Mouse (Mus musculus) R1 (cell line): ENCODE measurements at regions not wholly inside any gene's neighbourhood (a gene's known extent, or its start where the extent isn't known, plus 50 kb on each side); places are given as distances from the start of the nearest gene placed in this dataset.
A peak's percentile ranks its signal among the peaks of the same experiment; 100 is the strongest.

Source experiments
- DNase-seq: peaks from one replicate; pipeline ENCODE4 v3.0.0-alpha.2; 2018; ENCODE audit warnings: low read depth, low spot score

GRCm38 (mm10) chr6:126353346-126353745 is 181.9 kb downstream of the Kcna5 start:
- DNase-seq: no peak

- no peak for DNase-seq
Measured at GRCm38 (mm10) chr6:126350476-126350875, 183.8 kb upstream of the Ntf3 start.

GRCm38 (mm10) chr6:126349905-126350304 is 183.2 kb upstream of the Ntf3 start:
- DNase-seq: no peak

GRCm38 (mm10) chr6:126345221-126345620 is 178.5 kb upstream of the Ntf3 start:
- DNase-seq: no peak

- DNase-seq: no peak
Measured at GRCm38 (mm10) chr6:126340098-126340610, 173.4 kb upstream of the Ntf3 start.

- DNase-seq: no peak
Measured at GRCm38 (mm10) chr6:126337711-126338110, 171.0 kb upstream of the Ntf3 start.

GRCm38 (mm10) chr6:126334258-126334657 is 167.5 kb upstream of the Ntf3 start:
- DNase-seq: no peak

- DNase-seq: no peak
Measured at GRCm38 (mm10) chr6:126327187-126327586, 160.5 kb upstream of the Ntf3 start.

GRCm38 (mm10) chr6:126318523-126318922 is 151.8 kb upstream of the Ntf3 start:
- no peak for DNase-seq

- peak; percentile 80 for DNase-seq
Measured at GRCm38 (mm10) chr6:126310786-126311480, 144.2 kb upstream of the Ntf3 start.

GRCm38 (mm10) chr6:126303086-126303485 is 136.4 kb upstream of the Ntf3 start:
- no peak for DNase-seq

GRCm38 (mm10) chr6:126291581-126291980 is 124.9 kb upstream of the Ntf3 start:
- DNase-seq: no peak

- DNase-seq: no peak
Measured at GRCm38 (mm10) chr6:126287166-126287565, 120.5 kb upstream of the Ntf3 start.

GRCm38 (mm10) chr6:126286201-126286600 is 119.5 kb upstream of the Ntf3 start:
- no peak for DNase-seq

- DNase-seq: no peak
Measured at GRCm38 (mm10) chr6:126284409-126284808, 117.7 kb upstream of the Ntf3 start.

- no peak for DNase-seq
Measured at GRCm38 (mm10) chr6:126280352-126280751, 113.6 kb upstream of the Ntf3 start.

- DNase-seq: no peak
Measured at GRCm38 (mm10) chr6:126245986-126246385, 79.3 kb upstream of the Ntf3 start.

GRCm38 (mm10) chr6:126245431-126245830 is 78.7 kb upstream of the Ntf3 start:
- no peak for DNase-seq

- DNase-seq: no peak
Measured at GRCm38 (mm10) chr6:126242299-126242698, 75.6 kb upstream of the Ntf3 start.

- DNase-seq: no peak
Measured at GRCm38 (mm10) chr6:126240256-126240655, 73.5 kb upstream of the Ntf3 start.
